ENCODE assay signal across 1 mouse cellular context in the genomic region with DNA sequence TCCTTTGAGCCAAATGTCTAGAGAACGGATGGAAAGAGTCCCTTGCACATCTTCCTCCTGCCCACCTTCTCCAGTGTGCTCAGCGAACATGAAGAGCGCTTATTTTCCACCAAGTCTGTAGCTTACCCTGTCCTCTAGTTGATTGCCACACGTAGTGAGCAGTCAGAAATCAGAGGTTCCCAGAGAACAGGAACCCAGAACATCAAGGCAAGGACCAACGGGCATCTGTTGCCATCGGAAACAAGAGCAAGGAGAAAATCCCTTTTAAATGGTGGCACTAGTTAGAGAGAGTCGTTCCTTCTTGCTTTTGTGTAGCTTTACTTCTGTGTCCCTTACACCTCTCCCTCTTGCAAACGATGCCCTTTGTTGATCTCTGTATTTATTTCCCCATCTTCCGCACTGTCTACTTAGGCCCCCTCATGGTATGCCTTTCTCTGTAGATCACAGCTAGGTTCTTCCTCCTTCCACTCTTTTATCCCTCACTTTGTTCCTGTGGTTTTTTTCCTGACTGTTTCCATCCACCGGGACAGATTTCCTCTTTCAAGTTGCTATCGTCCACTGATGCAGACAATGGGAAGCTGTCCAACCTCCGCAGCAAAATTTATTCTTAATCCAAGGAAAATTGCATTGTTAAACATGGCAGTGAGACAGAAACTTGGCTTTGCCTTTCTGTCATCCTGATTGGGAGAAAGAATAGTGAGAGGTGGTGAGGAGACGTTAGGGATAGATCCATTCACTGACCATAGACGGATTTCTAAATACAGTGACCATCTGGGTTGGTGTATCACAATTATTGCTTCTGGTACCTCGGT.
A peak's percentile ranks its signal among the peaks of the same experiment; 100 is the strongest.
TF ChIP-seq lines count a peak whose summit lies in the region.

No protein-coding gene starts in this region.

TF ChIP-seq in CH12.LX, 34 proteins besides CTCF, POLR2A, EP300 and RAD21 (continued from another document):
- TF ChIP-seq PAX5 (IDR thresholded peaks at IDR 0.05; ENCODE audit: low read length) = no peak
- no peak; the same call in 1 of the 2 replicates for TF ChIP-seq KAT2A (IDR thresholded peaks at IDR 0.05; ENCODE audit: insufficient replicate concordance, low read length)
- no peak for TF ChIP-seq JUN (IDR thresholded peaks at IDR 0.05; ENCODE audit: insufficient read depth, low read depth, low read length)
- no peak for TF ChIP-seq ZNF384 (IDR thresholded peaks at IDR 0.05; ENCODE audit: low read depth, low read length)
- no peak for TF ChIP-seq TBP (conservative IDR thresholded peaks at IDR 0.05; ENCODE audit: low read depth, low read length)
- peak; percentile 79; the same call in 1 of the 2 replicates for TF ChIP-seq SIN3A (IDR thresholded peaks at IDR 0.05; ENCODE audit: low read length)
- 0 out of 2 replicates have a peak, but pooled peaks have one; percentile 33 for TF ChIP-seq MAX (IDR thresholded peaks at IDR 0.05; ENCODE audit: low read length)
- TF ChIP-seq UBTF (IDR thresholded peaks at IDR 0.05; ENCODE audit: low read depth, low read length) = no peak
- no peak for TF ChIP-seq RCOR1 (conservative IDR thresholded peaks at IDR 0.05; ENCODE audit: low read depth, low read length)
- no peak for TF ChIP-seq USF2 (conservative IDR thresholded peaks at IDR 0.05; ENCODE audit: low read depth, low read length)
- TF ChIP-seq ETS1 (conservative IDR thresholded peaks at IDR 0.05; ENCODE audit: low read depth, low read length) = no peak
- no peak for TF ChIP-seq ZMIZ1 (IDR thresholded peaks at IDR 0.05; ENCODE audit: low read depth, low read length)
- no peak for TF ChIP-seq NRF1 (IDR thresholded peaks at IDR 0.05; ENCODE audit: low read depth, low read length)
- TF ChIP-seq TCF12 (IDR thresholded peaks at IDR 0.05; ENCODE audit: low read depth, low read length) = no peak
- TF ChIP-seq JUND (conservative IDR thresholded peaks at IDR 0.05; ENCODE audit: low read depth, low read length) = no peak
- TF ChIP-seq CHD1 (IDR thresholded peaks at IDR 0.05; ENCODE audit: low read depth, low read length) = peak; percentile 49
- no peak for TF ChIP-seq POLR2AphosphoS2 (IDR thresholded peaks at IDR 0.05; ENCODE audit: low read depth, low read length)
- no peak for TF ChIP-seq NELFE (IDR thresholded peaks at IDR 0.05; ENCODE audit: low read depth, low read length)
- no peak for TF ChIP-seq MAFK (IDR thresholded peaks at IDR 0.05; ENCODE audit: insufficient replicate concordance, low read length)
- TF ChIP-seq MXI1 (IDR thresholded peaks at IDR 0.05; ENCODE audit: low read depth, low read length) = no peak; the same call in 1 of the 2 replicates
- TF ChIP-seq CHD2 (IDR thresholded peaks at IDR 0.05; ENCODE audit: low read length) = no peak
